Mouse (Mus musculus): ENCODE results near the gene Atp8a1. TPM values are rescaled to one million over a fixed set of nuclear protein-coding genes. Genes with fewer than 3 reads are reported as not detected.

The Atp8a1 gene
- polyA plus RNA-seq, 1 experiment from 2014 or later, result 53.6 TPM

DNA sequence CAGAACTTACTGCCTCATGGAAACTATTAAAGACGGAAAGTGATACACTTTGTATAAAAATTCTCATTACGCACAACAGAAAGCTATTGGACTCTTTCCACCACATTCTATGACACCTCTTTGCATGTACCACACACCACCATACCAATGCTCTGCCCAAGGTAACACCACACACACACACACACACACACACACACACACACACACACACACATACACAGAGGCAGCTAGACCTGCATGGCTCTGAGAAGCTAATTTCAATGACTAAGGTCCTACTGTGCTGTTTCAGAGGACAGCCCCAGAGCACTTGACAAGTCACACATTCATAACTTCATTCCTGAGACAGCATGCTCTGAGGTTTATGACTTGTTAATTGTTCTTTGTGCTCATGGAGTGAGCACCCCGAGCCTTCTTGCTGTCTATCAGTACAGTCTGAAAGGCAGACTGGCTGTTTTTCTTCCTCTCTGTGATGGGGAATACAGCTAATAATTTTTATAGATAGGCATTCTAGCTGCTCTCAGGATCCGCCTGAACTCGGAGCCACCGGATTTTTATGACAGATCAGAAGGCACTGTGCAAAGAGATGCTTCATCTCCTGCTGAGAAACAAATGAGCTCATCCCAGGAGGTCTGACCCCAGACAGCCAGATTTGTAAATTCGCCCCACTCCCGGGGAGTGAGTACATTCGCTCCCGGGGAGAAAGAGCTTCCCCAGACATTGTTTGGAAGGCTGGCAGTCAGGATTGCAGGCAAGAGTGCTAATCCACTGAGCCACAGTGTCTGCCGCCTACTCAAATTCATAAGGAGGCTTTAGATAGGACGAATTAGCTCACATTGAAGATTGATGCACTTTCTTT, 150.3 kb downstream of the Atp8a1 start:
- Histone ChIP-seq H3K36me3 (peaks cover 5% of the 10 kb centered on the region; the same call in 1 of the 2 replicates), H3K4me1 (peaks cover 5% of the 10 kb centered on the region; the same call in 1 of the 2 replicates), H3K27ac (no peak overlapping the region), H3K9ac (no peak overlapping the region), H3K4me3 (no peak overlapping the region), H3K4me2 (0 out of 2 replicates have a peak overlapping the region, but pooled peaks have one; percentile 29), H3K9me3 (no peaks in the 10 kb centered on the region), H3K27me3 (no peaks in the 10 kb centered on the region)
- 26% methylated on average over 12 of the region's 12 CpGs for WGBS
- ATAC-seq (ENCODE audit: borderline replicate concordance, extremely low read depth, low FRiP score, low TSS enrichment), result peak; percentile 31; the same call in 1 of the 2 replicates

GRCm38 (mm10) chr5:67695055-67695710, 152.1 kb downstream of the Atp8a1 start:
- 81% methylated on average over 14 of the region's 14 CpGs for WGBS
- Histone ChIP-seq H3K36me3 (peaks cover 5% of the 10 kb centered on the region; the same call in 1 of the 2 replicates), H3K9ac (no peak overlapping the region), H3K27me3 (no peaks in the 10 kb centered on the region), H3K9me3 (no peaks in the 10 kb centered on the region), H3K4me3 (no peak overlapping the region), H3K4me1 (peaks cover 5% of the 10 kb centered on the region; the same call in 1 of the 2 replicates), H3K27ac (no peak overlapping the region), H3K4me2 (no peak overlapping the region)
- no peak for ATAC-seq (ENCODE audit: borderline replicate concordance, extremely low read depth, low FRiP score, low TSS enrichment)

GRCm38 (mm10) chr5:67690336-67690735, 156.9 kb downstream of the Atp8a1 start:
- no peaks in the 10 kb centered on the region for H3K27me3 ChIP-seq
- H3K9me3 ChIP-seq, result no peaks in the 10 kb centered on the region
- 88% methylated on average over 9 of the region's 9 CpGs for WGBS
- no peak overlapping the region for H3K27ac ChIP-seq
- no peaks in the 10 kb centered on the region for H3K4me1 ChIP-seq
- H3K36me3 ChIP-seq, result no peaks in the 10 kb centered on the region
- no peak overlapping the region for H3K4me3 ChIP-seq
- ATAC-seq (ENCODE audit: borderline replicate concordance, extremely low read depth, low FRiP score, low TSS enrichment), result no peak
- no peak overlapping the region for H3K9ac ChIP-seq
- no peak overlapping the region for H3K4me2 ChIP-seq

- H3K27me3 ChIP-seq, result no peaks in the 10 kb centered on the region
- no peak overlapping the region for H3K27ac ChIP-seq
- no peaks in the 10 kb centered on the region for H3K9me3 ChIP-seq
- H3K4me3 ChIP-seq, result no peak overlapping the region
- ATAC-seq (ENCODE audit: borderline replicate concordance, extremely low read depth, low FRiP score, low TSS enrichment), result no peak
- 90% methylated on average over 8 of the region's 8 CpGs for WGBS
- H3K4me1 ChIP-seq, result no peaks in the 10 kb centered on the region
- no peak overlapping the region for H3K9ac ChIP-seq
- no peaks in the 10 kb centered on the region for H3K36me3 ChIP-seq
- no peak overlapping the region for H3K4me2 ChIP-seq
Measured at GRCm38 (mm10) chr5:67688001-67688400, 159.2 kb downstream of the Atp8a1 start.

- H3K36me3 ChIP-seq, result no peaks in the 10 kb centered on the region
- ATAC-seq (ENCODE audit: borderline replicate concordance, extremely low read depth, low FRiP score, low TSS enrichment), result no peak
- no peak overlapping the region for H3K9ac ChIP-seq
- WGBS, result 76% methylated on average over 7 of the region's 7 CpGs
- no peaks in the 10 kb centered on the region for H3K4me1 ChIP-seq
- no peak overlapping the region for H3K4me2 ChIP-seq
- H3K27ac ChIP-seq, result no peak overlapping the region
- no peak overlapping the region for H3K4me3 ChIP-seq
- H3K9me3 ChIP-seq, result no peaks in the 10 kb centered on the region
- no peaks in the 10 kb centered on the region for H3K27me3 ChIP-seq
Measured at GRCm38 (mm10) chr5:67685906-67686305, 161.3 kb downstream of the Atp8a1 start.

DNA sequence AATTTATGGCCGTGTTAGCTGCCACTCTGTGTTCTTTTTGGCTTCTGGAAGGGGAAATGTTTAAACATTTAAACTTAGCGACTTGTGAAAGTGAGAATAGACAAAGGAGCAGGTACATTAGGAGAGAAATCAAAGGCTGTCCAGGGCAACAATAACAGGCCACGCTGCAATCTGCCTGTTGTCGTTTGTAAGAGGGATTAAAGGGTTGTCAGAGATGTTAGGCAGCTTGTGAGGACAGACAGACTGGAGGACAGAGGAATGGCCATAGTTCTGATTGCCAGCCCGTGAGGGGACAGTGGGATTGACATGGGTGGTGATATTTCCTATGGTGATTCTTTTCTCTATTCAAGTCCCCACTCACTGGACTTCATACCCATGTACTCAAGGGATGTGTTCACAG, 161.8 kb downstream of the Atp8a1 start:
- Histone ChIP-seq H3K36me3 (no peaks in the 10 kb centered on the region), H3K27ac (no peak overlapping the region), H3K4me1 (no peaks in the 10 kb centered on the region), H3K4me2 (no peak overlapping the region), H3K9me3 (no peaks in the 10 kb centered on the region), H3K9ac (no peak overlapping the region), H3K27me3 (no peaks in the 10 kb centered on the region), H3K4me3 (no peak overlapping the region)
- 42% methylated on average over 5 of the region's 5 CpGs for WGBS
- no peak for ATAC-seq (ENCODE audit: borderline replicate concordance, extremely low read depth, low FRiP score, low TSS enrichment)

DNA sequence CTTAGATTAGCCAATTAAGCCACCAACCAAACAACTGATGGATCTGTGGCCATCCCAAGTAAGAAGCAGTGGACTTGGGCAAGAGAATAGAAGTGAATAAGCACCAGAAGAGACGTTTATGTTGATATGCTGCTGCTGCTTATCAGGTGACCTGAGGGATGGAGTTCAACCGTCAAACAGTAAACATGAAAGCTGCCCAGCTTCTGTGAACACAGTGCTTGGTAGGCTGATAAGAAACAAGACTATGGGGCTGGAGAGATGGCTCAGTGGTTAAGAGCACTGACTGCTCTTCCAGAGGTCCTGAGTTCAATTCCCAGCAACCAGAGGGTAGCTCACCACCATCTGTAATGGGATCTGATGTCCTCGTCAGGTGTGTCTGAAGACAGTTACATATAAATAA, 168.4 kb downstream of the Atp8a1 start:
- Histone ChIP-seq H3K4me2 (no peak overlapping the region), H3K4me3 (no peak overlapping the region), H3K9me3 (no peaks in the 10 kb centered on the region), H3K27ac (no peak overlapping the region), H3K27me3 (no peaks in the 10 kb centered on the region), H3K9ac (no peak overlapping the region), H3K4me1 (peaks cover 9% of the 10 kb centered on the region; the same call in 1 of the 2 replicates), H3K36me3 (peaks cover 8% of the 10 kb centered on the region; the same call in 1 of the 2 replicates)
- 52% methylated on average over 3 of the region's 3 CpGs for WGBS
- no peak for ATAC-seq (ENCODE audit: borderline replicate concordance, extremely low read depth, low FRiP score, low TSS enrichment)

DNA sequence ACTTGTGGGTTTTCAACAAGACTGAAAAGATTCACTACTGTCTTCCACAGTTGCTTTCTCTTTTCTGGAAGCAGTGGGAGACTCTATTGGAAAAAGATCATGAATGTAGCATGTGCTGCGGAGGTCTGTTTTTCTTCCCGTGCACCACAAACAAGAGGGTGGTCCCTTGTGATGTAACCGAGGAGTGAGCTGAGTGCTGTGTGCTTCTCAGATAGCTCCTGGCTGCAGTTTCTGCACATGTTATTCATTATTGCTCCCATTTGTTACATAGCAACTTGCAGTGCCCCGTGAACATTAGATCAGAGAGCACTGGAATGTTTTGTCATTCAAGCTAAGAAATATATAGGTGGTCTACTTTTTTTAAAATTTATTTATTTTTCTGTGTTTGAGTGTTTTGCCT, 174.2 kb downstream of the Atp8a1 start:
- no peak overlapping the region for H3K4me2 ChIP-seq
- H3K4me1 ChIP-seq, result peaks cover 21% of the 10 kb centered on the region
- WGBS, result 69% methylated on average over 4 of the region's 4 CpGs
- no peak overlapping the region for H3K4me3 ChIP-seq
- H3K27me3 ChIP-seq, result no peaks in the 10 kb centered on the region
- no peaks in the 10 kb centered on the region for H3K9me3 ChIP-seq
- H3K9ac ChIP-seq, result no peak overlapping the region
- no peak overlapping the region for H3K27ac ChIP-seq
- ATAC-seq (ENCODE audit: borderline replicate concordance, extremely low read depth, low FRiP score, low TSS enrichment), result no peak
- peaks cover 10% of the 10 kb centered on the region; the same call in 1 of the 2 replicates for H3K36me3 ChIP-seq

DNA sequence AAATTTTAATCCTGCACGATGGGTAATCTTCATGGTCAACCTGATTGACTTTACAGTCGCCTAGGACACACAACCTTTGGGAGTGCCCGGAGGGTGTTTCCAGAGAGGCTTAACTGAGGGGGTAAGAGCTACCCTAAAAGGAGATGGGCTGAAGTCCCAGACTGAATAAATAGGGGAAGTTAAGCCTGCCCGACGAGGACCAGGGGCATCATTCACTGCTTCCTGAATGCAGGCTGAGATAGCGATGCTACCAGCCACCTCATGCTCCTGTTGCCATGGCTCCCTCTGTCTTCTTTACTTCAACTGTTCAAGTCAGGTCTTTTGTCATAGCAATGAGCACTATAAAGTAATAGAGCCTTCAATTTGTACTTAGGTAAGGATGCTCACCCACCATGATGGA, 177.1 kb downstream of the Atp8a1 start:
- Histone ChIP-seq H3K9ac (no peak overlapping the region), H3K4me2 (no peak overlapping the region; the same call in 1 of the 2 replicates), H3K36me3 (peaks cover 16% of the 10 kb centered on the region; the same call in 1 of the 2 replicates), H3K27me3 (no peaks in the 10 kb centered on the region), H3K9me3 (no peaks in the 10 kb centered on the region), H3K27ac (no peak overlapping the region), H3K4me3 (no peak overlapping the region), H3K4me1 (peaks cover 13% of the 10 kb centered on the region)
- no peak for ATAC-seq (ENCODE audit: borderline replicate concordance, extremely low read depth, low FRiP score, low TSS enrichment)
- 73% methylated on average over 6 of the region's 6 CpGs for WGBS

- Histone ChIP-seq H3K9me3 (no peaks in the 10 kb centered on the region), H3K27ac (no peak overlapping the region), H3K36me3 (peaks cover 16% of the 10 kb centered on the region; the same call in 1 of the 2 replicates), H3K4me1 (peaks cover 13% of the 10 kb centered on the region), H3K27me3 (no peaks in the 10 kb centered on the region), H3K4me2 (peak overlapping the region; percentile 40), H3K9ac (no peak overlapping the region), H3K4me3 (no peak overlapping the region)
- ATAC-seq (ENCODE audit: borderline replicate concordance, extremely low read depth, low FRiP score, low TSS enrichment), result peak; percentile 86
- WGBS, result 41% methylated on average over 13 of the region's 13 CpGs
Measured at GRCm38 (mm10) chr5:67669436-67669896, 177.8 kb downstream of the Atp8a1 start.

- H3K4me2 ChIP-seq, result no peak overlapping the region
- H3K36me3 ChIP-seq, result 0 out of 2 replicates have a peak, but pooled peaks cover 6% of the 10 kb centered on the region
- ATAC-seq (ENCODE audit: borderline replicate concordance, extremely low read depth, low FRiP score, low TSS enrichment), result no peak
- no peak overlapping the region for H3K4me3 ChIP-seq
- H3K27me3 ChIP-seq, result no peaks in the 10 kb centered on the region
- H3K27ac ChIP-seq, result no peak overlapping the region
- H3K9ac ChIP-seq, result no peak overlapping the region
- H3K9me3 ChIP-seq, result no peaks in the 10 kb centered on the region
- H3K4me1 ChIP-seq, result no peaks in the 10 kb centered on the region
- WGBS, result 55% methylated on average over 6 of the region's 6 CpGs
Measured at GRCm38 (mm10) chr5:67662715-67663114, 184.5 kb downstream of the Atp8a1 start.

- Histone ChIP-seq H3K9me3 (no peaks in the 10 kb centered on the region), H3K9ac (no peak overlapping the region)
- no peak for ATAC-seq (ENCODE audit: borderline replicate concordance, extremely low read depth, low FRiP score, low TSS enrichment)
Measured at GRCm38 (mm10) chr5:67659864-67660263, 187.4 kb downstream of the Atp8a1 start.

More at GRCm38 (mm10) chr5:67659864-67660263, 187.4 kb downstream of the Atp8a1 start:
- Histone ChIP-seq H3K4me2 (no peak overlapping the region), H3K27me3 (no peaks in the 10 kb centered on the region), H3K36me3 (no peaks in the 10 kb centered on the region), H3K4me1 (no peaks in the 10 kb centered on the region), H3K4me3 (no peak overlapping the region), H3K27ac (no peak overlapping the region)
- WGBS, result 86% methylated on average over 9 of the region's 9 CpGs

Data from lung, embryonic 15.5 days (tissue).